Mouse (Mus musculus) heart, embryonic 11.5 days (tissue): ENCODE results near the gene Ms4a7. TPM values are rescaled to one million over a fixed set of nuclear protein-coding genes. Genes with fewer than 3 reads are reported as not detected.

ENCODE experiments used
- ATAC-seq: fragments of 200-750 bp; cut with Nextera tagmentation; replicated peaks from 2 replicates; pipeline ENCODE4 v1.8.0; 2017; ENCODE audit warnings: moderate library complexity; ENCODE audit not compliant: insufficient number of reproducible peaks, low FRiP score, low TSS enrichment
- H3K27ac ChIP-seq: fragments of 300-500 bp; sonication (generic); 2 replicates; pipeline ENCODE4 v1.5.1; 2014; ENCODE audit warnings: mild to moderate bottlenecking, low read depth, low read length
- H3K27me3 ChIP-seq: fragments of 300-500 bp; sonication (generic); 2 replicates; pipeline ENCODE4 v1.6.1; 2014; ENCODE audit warnings: mild to moderate bottlenecking, low read length, mixed read lengths; ENCODE audit not compliant: control insufficient read depth, insufficient read depth
- H3K36me3 ChIP-seq: fragments of 300-500 bp; sonication (generic); 2 replicates; pipeline ENCODE4 v1.6.1; 2014; ENCODE audit warnings: mild to moderate bottlenecking, low read length, moderate library complexity, mixed read lengths; ENCODE audit not compliant: control insufficient read depth, insufficient read depth
- H3K4me1 ChIP-seq: fragments of 300-500 bp; sonication (generic); 2 replicates; pipeline ENCODE4 v1.6.1; 2014; ENCODE audit warnings: low read length; ENCODE audit not compliant: control insufficient read depth, insufficient read depth
- H3K4me2 ChIP-seq: fragments of 300-500 bp; sonication (generic); 2 replicates; pipeline ENCODE4 v1.6.1; 2014; ENCODE audit warnings: mild to moderate bottlenecking, moderate library complexity
- H3K4me3 ChIP-seq: fragments of 300-500 bp; sonication (generic); 2 replicates; pipeline ENCODE4 v1.5.1; 2014; ENCODE audit warnings: low read depth, low read length
- H3K9ac ChIP-seq: fragments of 300-500 bp; sonication (generic); 2 replicates; pipeline ENCODE4 v1.6.1; 2014; ENCODE audit warnings: mild to moderate bottlenecking, low read depth, low read length, moderate library complexity
- H3K9me3 ChIP-seq: fragments of 300-500 bp; sonication (generic); replicated peaks from 2 replicates; pipeline ENCODE4 v1.6.1; 2016; ENCODE audit warnings: low read length; ENCODE audit not compliant: control insufficient read depth
- WGBS: fragments of 180-500 bp; shearing (Covaris S2); extraction: QIAGEN DNeasy Blood & Tissue Kit; methylation state at CpG from one replicate; pipeline ENCODE4 v1.1.7; 2014; ENCODE audit not compliant: insufficient replicate concordance; 5-methylcytosine and 5-hydroxymethylcytosine counted together
- polyA plus RNA-seq: library from polyadenylated mRNA; unstranded; fragments of >200 nt; fragmentation: Nextera tagmentation; extraction: Ambion mirVana; gene quantifications from 2 replicates; pipeline ENCODE4 v1.2.1, GENCODE M21; 2014

The Ms4a7 gene
- 0.49 TPM in 1 of 2 replicates, not detected in the other for polyA plus RNA-seq

- Histone ChIP-seq H3K4me2 (no peak within 1 kb of the TSS), H3K36me3 (no peaks in the 10 kb centered on the region), H3K27ac (no peak within 1 kb of the TSS), H3K9ac (no peak within 1 kb of the TSS), H3K4me1 (no peaks in the 10 kb centered on the region), H3K9me3 (no peaks in the 10 kb centered on the region), H3K27me3 (no peaks in the 10 kb centered on the region), H3K4me3 (no peak within 1 kb of the TSS)
- no peak for ATAC-seq
- 75% methylated on average over 6 of the region's 6 CpGs for WGBS
Measured at GRCm38 (mm10) chr19:11335932-11336331, at the start of gene Ms4a7. TSS of gene Ms4a7 (minus strand) at chr19:11336146.

GRCm38 (mm10) chr19:11376399-11376798 lies 40.5 kb upstream of the Ms4a7 start:
- Histone ChIP-seq H3K27ac (no peak overlapping the region), H3K36me3 (no peaks in the 10 kb centered on the region), H3K4me3 (no peak overlapping the region), H3K9ac (no peak overlapping the region), H3K9me3 (no peaks in the 10 kb centered on the region), H3K27me3 (no peaks in the 10 kb centered on the region), H3K4me2 (no peak overlapping the region), H3K4me1 (no peaks in the 10 kb centered on the region)
- no peak for ATAC-seq
- 69% methylated on average over 2 of the region's 2 CpGs for WGBS

GRCm38 (mm10) chr19:11375273-11375672 lies 39.3 kb upstream of the Ms4a7 start, which contains the start of gene Ms4a4a:
TSS of gene Ms4a4a (plus strand) at chr19:11375523.
- Histone ChIP-seq H3K9ac (no peak within 1 kb of the TSS), H3K4me1 (no peaks in the 10 kb centered on the region), H3K4me3 (no peak within 1 kb of the TSS), H3K4me2 (no peak within 1 kb of the TSS), H3K36me3 (no peaks in the 10 kb centered on the region), H3K27me3 (no peaks in the 10 kb centered on the region), H3K9me3 (no peaks in the 10 kb centered on the region), H3K27ac (no peak within 1 kb of the TSS)
- WGBS: 78% methylated on average over 2 of the region's 2 CpGs
- no peak for ATAC-seq

- Histone ChIP-seq H3K27me3 (no peaks in the 10 kb centered on the region), H3K9ac (no peak overlapping the region), H3K27ac (no peak overlapping the region), H3K4me2 (no peak overlapping the region), H3K9me3 (no peaks in the 10 kb centered on the region), H3K4me3 (no peak overlapping the region), H3K4me1 (no peaks in the 10 kb centered on the region), H3K36me3 (no peaks in the 10 kb centered on the region)
- ATAC-seq: no peak
Measured at GRCm38 (mm10) chr19:11371181-11371580, 35.2 kb upstream of the Ms4a7 start.

GRCm38 (mm10) chr19:11368310-11368709 lies 32.4 kb upstream of the Ms4a7 start:
- Histone ChIP-seq H3K9ac (no peak overlapping the region), H3K27me3 (no peaks in the 10 kb centered on the region), H3K9me3 (no peaks in the 10 kb centered on the region), H3K36me3 (no peaks in the 10 kb centered on the region), H3K4me2 (no peak overlapping the region), H3K27ac (no peak overlapping the region), H3K4me1 (no peaks in the 10 kb centered on the region), H3K4me3 (no peak overlapping the region)
- 68% methylated on average over 3 of the region's 3 CpGs for WGBS
- ATAC-seq: no peak

- H3K36me3 ChIP-seq: no peaks in the 10 kb centered on the region
- no peak for ATAC-seq
- H3K27me3 ChIP-seq: no peaks in the 10 kb centered on the region
Measured at GRCm38 (mm10) chr19:11362002-11362401, 26.1 kb upstream of the Ms4a7 start.

GRCm38 (mm10) chr19:11360106-11360505 lies 24.2 kb upstream of the Ms4a7 start:
- Histone ChIP-seq H3K36me3 (no peaks in the 10 kb centered on the region), H3K9me3 (no peaks in the 10 kb centered on the region), H3K27ac (no peak overlapping the region), H3K4me3 (no peak overlapping the region), H3K9ac (no peak overlapping the region), H3K4me2 (no peak overlapping the region), H3K4me1 (no peaks in the 10 kb centered on the region), H3K27me3 (no peaks in the 10 kb centered on the region)
- WGBS: 50% methylated on average over 3 of the region's 3 CpGs
- ATAC-seq: no peak

More at GRCm38 (mm10) chr19:11362002-11362401, 26.1 kb upstream of the Ms4a7 start:
- Histone ChIP-seq H3K4me1 (no peaks in the 10 kb centered on the region), H3K9me3 (no peaks in the 10 kb centered on the region), H3K4me2 (no peak overlapping the region), H3K27ac (no peak overlapping the region), H3K4me3 (no peak overlapping the region), H3K9ac (no peak overlapping the region)

- Histone ChIP-seq H3K36me3 (no peaks in the 10 kb centered on the region), H3K27me3 (no peaks in the 10 kb centered on the region), H3K9me3 (no peaks in the 10 kb centered on the region), H3K9ac (no peak overlapping the region), H3K4me3 (no peak overlapping the region), H3K4me1 (no peaks in the 10 kb centered on the region), H3K4me2 (no peak overlapping the region), H3K27ac (no peak overlapping the region)
- no peak for ATAC-seq
- WGBS: 79% methylated on average over 7 of the region's 7 CpGs
Measured at GRCm38 (mm10) chr19:11355730-11356129, 19.8 kb upstream of the Ms4a7 start.

GRCm38 (mm10) chr19:11351878-11352277 lies 15.9 kb upstream of the Ms4a7 start:
- Histone ChIP-seq H3K4me3 (no peak overlapping the region), H3K4me1 (no peaks in the 10 kb centered on the region), H3K9me3 (no peaks in the 10 kb centered on the region), H3K9ac (no peak overlapping the region), H3K36me3 (no peaks in the 10 kb centered on the region), H3K27me3 (no peaks in the 10 kb centered on the region), H3K4me2 (no peak overlapping the region), H3K27ac (no peak overlapping the region)
- no peak for ATAC-seq
- WGBS: 39% methylated on average over 3 of the region's 3 CpGs
